Mouse (Mus musculus): ENCODE data around the gene Bhlhb9. TPM values are rescaled to one million over a fixed set of nuclear protein-coding genes. Genes with fewer than 3 reads are reported as not detected.

Gene Bhlhb9
- polyA plus RNA-seq, 1 experiment from 2014 or later: 51.0 TPM

- no peak for DNase-seq (ENCODE audit: low spot score)
- no peaks in the 10 kb centered on the region for H3K9me3 ChIP-seq
- 67% methylated on average over 1 of the region's 1 CpGs for WGBS
Observed at GRCm38 (mm10) chrX:135936452-135936851, 139.1 kb downstream of the Bhlhb9 start.

More at GRCm38 (mm10) chrX:135936452-135936851, 139.1 kb downstream of the Bhlhb9 start:
- H3K27me3 ChIP-seq (ENCODE audit: insufficient read depth, poor library complexity, severe bottlenecking): no peaks in the 10 kb centered on the region
- H3K4me3 ChIP-seq: no peak overlapping the region
- H3K27ac ChIP-seq: no peak overlapping the region
- H3K4me1 ChIP-seq (replicated peaks): no peaks in the 10 kb centered on the region
- no peaks in the 10 kb centered on the region for H3K36me3 ChIP-seq

MicroRNAs within 50 kb of the gene (microRNA counts, 519-probe panel; counts per million panel counts)
- 1,255 counts per million, percentile 77 among the panel's probes with 10 or more counts for microRNA mmu-miR-1970

Other genes starting within 250 kb of the Bhlhb9 start
- not detected in 2 replicates for gene Nxf7, start 198.8 kb upstream of the Bhlhb9 start, polyA plus RNA-seq (2016; fragmentation: Nextera tagmentation; extraction: Ambion mirVana)
- gene Prame, start 169.9 kb upstream of the Bhlhb9 start, polyA plus RNA-seq (2016; fragmentation: Nextera tagmentation; extraction: Ambion mirVana): not detected in 2 replicates
- gene Tcp11x2, start 103.8 kb upstream of the Bhlhb9 start, polyA plus RNA-seq (2016; fragmentation: Nextera tagmentation; extraction: Ambion mirVana): 0.11 TPM in 1 of 2 replicates, not detected in the other
- not detected in 2 replicates for gene Tmsb15a, start 72.3 kb upstream of the Bhlhb9 start, polyA plus RNA-seq (2016; fragmentation: Nextera tagmentation; extraction: Ambion mirVana)
- gene Armcx5, start 54.9 kb upstream of the Bhlhb9 start, polyA plus RNA-seq (2016; fragmentation: Nextera tagmentation; extraction: Ambion mirVana): 8.8 and 9.7 TPM in 2 replicates
- gene Gprasp1, start 54.9 kb upstream of the Bhlhb9 start, polyA plus RNA-seq (2016; fragmentation: Nextera tagmentation; extraction: Ambion mirVana): 46.1 and 48.6 TPM in 2 replicates
- gene Gprasp2, start 41.4 kb downstream of the Bhlhb9 start, polyA plus RNA-seq (2016; fragmentation: Nextera tagmentation; extraction: Ambion mirVana): 23.9 and 31.5 TPM in 2 replicates
- gene Arxes2, start 196.2 kb downstream of the Bhlhb9 start, polyA plus RNA-seq (2016; fragmentation: Nextera tagmentation; extraction: Ambion mirVana): 89.6 and 92.7 TPM in 2 replicates
- 33.7 and 33.8 TPM in 2 replicates for gene Arxes1, start 235.8 kb downstream of the Bhlhb9 start, polyA plus RNA-seq (2016; fragmentation: Nextera tagmentation; extraction: Ambion mirVana)